Mouse (Mus musculus): ENCODE data around the gene Irgm1. TPM values are rescaled to one million over a fixed set of nuclear protein-coding genes. Genes with fewer than 3 reads are reported as not detected.

Gene Irgm1
- polyA plus RNA-seq, 1 experiment from 2014 or later, result 15.0 TPM

DNA sequence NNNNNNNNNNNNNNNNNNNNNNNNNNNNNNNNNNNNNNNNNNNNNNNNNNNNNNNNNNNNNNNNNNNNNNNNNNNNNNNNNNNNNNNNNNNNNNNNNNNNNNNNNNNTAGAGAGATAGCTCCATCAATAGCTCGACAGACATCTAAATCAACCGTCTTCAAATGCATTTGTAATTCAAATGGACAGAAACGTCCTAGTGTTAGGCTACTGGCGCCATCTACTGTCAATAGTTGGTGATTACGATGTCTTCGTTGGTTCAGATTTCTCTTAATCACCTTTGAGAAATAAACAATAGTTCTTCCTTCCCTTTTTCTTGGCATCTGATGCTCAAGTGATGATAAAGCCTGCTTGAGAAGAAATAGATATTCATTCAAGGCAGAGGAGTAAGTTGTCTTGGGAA is 12.5 kb downstream of the Irgm1 start:
- no peak overlapping the region for H3K4me2 ChIP-seq (replicated peaks; ENCODE audit: low read depth)

DNA sequence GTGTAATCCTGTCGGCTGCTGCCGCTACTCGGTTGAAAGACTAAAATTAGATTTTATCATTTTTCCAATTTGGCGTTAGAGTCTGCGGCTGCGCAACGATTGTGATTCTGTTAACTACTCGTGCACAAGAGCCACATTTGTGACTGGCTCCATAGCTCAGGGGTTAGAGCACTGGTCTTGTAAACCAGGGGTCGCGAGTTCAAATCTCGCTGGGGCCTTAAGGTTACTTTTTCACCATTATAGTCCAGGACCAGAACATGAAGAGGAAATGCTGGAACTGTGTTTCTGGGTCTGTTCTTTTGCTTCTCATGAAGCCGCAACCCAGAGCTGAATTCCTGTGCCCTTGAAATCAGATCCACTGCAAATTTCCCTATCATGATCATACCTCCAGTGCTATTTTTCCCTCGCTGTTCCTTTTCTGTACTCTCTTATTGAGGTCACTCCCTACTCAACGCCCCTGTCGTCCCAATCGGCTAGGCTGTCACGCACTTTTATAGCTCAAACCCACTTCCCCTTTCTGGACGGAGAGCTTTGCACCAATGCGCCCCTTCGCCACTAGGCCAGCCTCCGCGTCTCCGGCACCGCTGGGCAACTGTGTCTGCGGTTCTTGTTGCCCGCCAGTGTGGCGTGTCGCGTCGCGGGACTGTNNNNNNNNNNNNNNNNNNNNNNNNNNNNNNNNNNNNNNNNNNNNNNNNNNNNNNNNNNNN is 17.9 kb downstream of the Irgm1 start:
- H3K9me3 ChIP-seq (ENCODE audit: control insufficient read depth), result no peaks in the 10 kb centered on the region
- H3K36me3 ChIP-seq (ENCODE audit: control insufficient read depth, insufficient read depth), result no peaks in the 10 kb centered on the region
- no peaks in the 10 kb centered on the region for H3K4me1 ChIP-seq (replicated peaks; ENCODE audit: control insufficient read depth, insufficient read depth, low read length)
- no peak overlapping the region for H3K27ac ChIP-seq (ENCODE audit: low read depth, low read length)
- H3K4me3 ChIP-seq (ENCODE audit: low read depth, low read length), result peak overlapping the region; percentile 68
- H3K4me2 ChIP-seq (replicated peaks; ENCODE audit: low read depth), result peak overlapping the region; percentile 89
- WGBS, result 2% methylated on average over 31 of the region's 31 CpGs
- ATAC-seq, result peak; percentile 53
- no peaks in the 10 kb centered on the region for H3K27me3 ChIP-seq (replicated peaks; ENCODE audit: control insufficient read depth, insufficient read depth, low read length)
- peak overlapping the region; percentile 19; the same call in 1 of the 2 replicates for H3K9ac ChIP-seq (ENCODE audit: low read depth, low read length)
- peak; percentile 45; the same call in 1 of the 2 replicates for TF ChIP-seq CTCF (IDR thresholded peaks at IDR 0.05; ENCODE audit: low read depth)

More for the DNA sequence above, 12.5 kb downstream of the Irgm1 start:
- WGBS, result 0% methylated on average over 6 of the region's 6 CpGs
- H3K4me3 ChIP-seq (ENCODE audit: low read depth, low read length), result no peak overlapping the region
- no peak overlapping the region for H3K27ac ChIP-seq (ENCODE audit: low read depth, low read length)
- H3K9ac ChIP-seq (ENCODE audit: low read depth, low read length), result no peak overlapping the region
- no peak for ATAC-seq
- TF ChIP-seq CTCF (IDR thresholded peaks at IDR 0.05; ENCODE audit: low read depth), result peak; percentile 93
- H3K36me3 ChIP-seq (ENCODE audit: control insufficient read depth, insufficient read depth), result 0 out of 2 replicates have a peak, but pooled peaks cover 2% of the 10 kb centered on the region
- no peaks in the 10 kb centered on the region for H3K9me3 ChIP-seq (ENCODE audit: control insufficient read depth)
- H3K4me1 ChIP-seq (replicated peaks; ENCODE audit: control insufficient read depth, insufficient read depth, low read length), result no peaks in the 10 kb centered on the region
- peaks cover 10% of the 10 kb centered on the region; the same call in 1 of the 2 replicates for H3K27me3 ChIP-seq (replicated peaks; ENCODE audit: control insufficient read depth, insufficient read depth, low read length)

DNA sequence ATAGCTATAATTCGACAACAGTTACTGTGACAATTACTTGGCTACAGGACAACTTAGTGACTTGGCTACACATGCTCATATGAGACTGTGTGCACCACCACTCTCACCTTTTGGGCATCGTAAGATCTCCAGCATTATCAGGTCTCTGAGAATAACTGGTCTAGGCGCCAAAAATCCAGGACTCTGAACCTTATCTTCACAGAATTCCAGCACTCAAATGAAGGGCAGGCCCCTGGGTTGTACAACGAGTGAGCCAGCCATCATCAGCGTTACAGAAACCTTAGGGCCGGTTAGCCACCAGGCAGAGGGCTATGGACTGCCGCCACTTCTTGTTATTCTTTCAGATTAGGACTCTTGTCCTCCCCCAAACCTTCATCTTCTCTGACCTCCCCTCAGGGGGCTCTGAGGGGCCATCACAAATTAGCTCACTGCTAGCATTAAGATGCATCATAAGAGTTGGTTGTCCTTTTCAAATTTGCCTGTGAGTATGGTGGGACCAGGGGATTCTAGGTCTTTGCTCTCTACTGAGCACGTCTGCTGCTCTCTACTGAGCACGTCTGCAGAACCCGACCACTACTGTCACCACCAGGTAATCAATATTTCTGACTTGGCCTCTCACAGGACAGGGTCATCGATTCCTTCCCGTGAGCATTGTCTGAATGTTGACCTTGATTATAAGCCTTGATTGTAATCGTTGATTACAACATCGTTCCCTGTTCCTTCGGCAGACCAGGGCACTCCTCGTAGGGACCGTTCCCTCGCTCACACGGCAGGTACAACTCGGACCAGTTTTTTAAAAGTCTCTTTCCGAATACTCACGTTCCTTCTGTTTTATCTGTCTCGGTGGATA is 18.6 kb downstream of the Irgm1 start:
- no peak for ATAC-seq
- Histone ChIP-seq H3K4me1 (replicated peaks; ENCODE audit: control insufficient read depth, insufficient read depth, low read length) (no peaks in the 10 kb centered on the region), H3K4me3 (ENCODE audit: low read depth, low read length) (peak overlapping the region; percentile 68), H3K9me3 (ENCODE audit: control insufficient read depth) (no peaks in the 10 kb centered on the region), H3K9ac (ENCODE audit: low read depth, low read length) (no peak overlapping the region), H3K27ac (ENCODE audit: low read depth, low read length) (no peak overlapping the region), H3K36me3 (ENCODE audit: control insufficient read depth, insufficient read depth) (no peaks in the 10 kb centered on the region), H3K4me2 (replicated peaks; ENCODE audit: low read depth) (peak overlapping the region; percentile 89), H3K27me3 (replicated peaks; ENCODE audit: control insufficient read depth, insufficient read depth, low read length) (no peaks in the 10 kb centered on the region)
- no peak for TF ChIP-seq CTCF (IDR thresholded peaks at IDR 0.05; ENCODE audit: low read depth)
- 9% methylated on average over 23 of the region's 23 CpGs for whole genome bisulfite sequencing

GRCm38 (mm10) chr11:48852190-48852589 is 19.3 kb downstream of the Irgm1 start:
- 71% methylated on average over 4 of the region's 4 CpGs for WGBS
- H3K9ac ChIP-seq (ENCODE audit: low read depth, low read length), result no peak overlapping the region

DNA sequence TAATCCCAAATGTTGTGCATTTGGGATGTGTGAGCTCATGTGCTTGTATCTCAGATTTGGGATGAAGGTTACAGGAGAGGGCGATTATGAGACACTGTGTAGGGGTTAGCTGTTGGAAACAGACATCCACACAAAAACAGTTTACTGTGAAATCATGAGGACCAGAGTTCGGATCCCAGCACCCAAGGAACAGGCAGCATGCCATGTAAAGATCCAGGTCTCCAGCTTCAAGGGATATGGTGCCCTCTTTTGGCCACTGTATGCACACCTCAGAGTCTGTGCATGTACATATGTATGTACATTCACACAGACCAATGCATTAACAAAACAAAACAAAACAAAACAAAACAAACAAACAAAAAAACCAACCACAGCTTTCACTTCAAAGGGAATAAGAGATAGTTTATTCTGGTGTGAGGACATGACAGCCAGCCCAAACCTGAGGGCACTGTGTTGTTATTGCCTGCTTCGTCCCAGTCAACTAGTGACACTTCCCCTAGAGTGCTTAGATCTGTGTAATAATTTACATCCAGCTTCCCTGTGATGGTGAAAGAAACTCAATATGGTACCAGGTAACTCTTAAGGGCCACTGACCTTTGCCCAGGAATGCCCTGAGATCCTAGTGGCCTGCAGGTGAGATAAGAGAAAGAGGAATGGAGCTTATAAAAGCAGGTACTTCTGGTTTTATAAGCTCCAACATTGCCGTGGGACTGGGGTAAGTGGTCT is 20.1 kb downstream of the Irgm1 start:
- TF ChIP-seq CTCF (IDR thresholded peaks at IDR 0.05; ENCODE audit: low read depth), result peak; percentile 65
- Histone ChIP-seq H3K9ac (ENCODE audit: low read depth, low read length) (no peak overlapping the region), H3K27me3 (replicated peaks; ENCODE audit: control insufficient read depth, insufficient read depth, low read length) (no peaks in the 10 kb centered on the region), H3K4me3 (ENCODE audit: low read depth, low read length) (no peak overlapping the region), H3K9me3 (ENCODE audit: control insufficient read depth) (no peaks in the 10 kb centered on the region), H3K4me2 (replicated peaks; ENCODE audit: low read depth) (no peak overlapping the region), H3K4me1 (replicated peaks; ENCODE audit: control insufficient read depth, insufficient read depth, low read length) (no peaks in the 10 kb centered on the region), H3K27ac (ENCODE audit: low read depth, low read length) (no peak overlapping the region), H3K36me3 (ENCODE audit: control insufficient read depth, insufficient read depth) (no peaks in the 10 kb centered on the region)
- ATAC-seq, result peak; percentile 9; the same call in 1 of the 2 replicates
- 61% methylated on average over 4 of the region's 4 CpGs for WGBS

More at GRCm38 (mm10) chr11:48852190-48852589, 19.3 kb downstream of the Irgm1 start:
- Histone ChIP-seq H3K4me1 (replicated peaks; ENCODE audit: control insufficient read depth, insufficient read depth, low read length) (no peaks in the 10 kb centered on the region), H3K4me2 (replicated peaks; ENCODE audit: low read depth) (no peak overlapping the region), H3K27me3 (replicated peaks; ENCODE audit: control insufficient read depth, insufficient read depth, low read length) (no peaks in the 10 kb centered on the region), H3K27ac (ENCODE audit: low read depth, low read length) (no peak overlapping the region), H3K4me3 (ENCODE audit: low read depth, low read length) (no peak overlapping the region), H3K36me3 (ENCODE audit: control insufficient read depth, insufficient read depth) (no peaks in the 10 kb centered on the region), H3K9me3 (ENCODE audit: control insufficient read depth) (no peaks in the 10 kb centered on the region)
- TF ChIP-seq CTCF (IDR thresholded peaks at IDR 0.05; ENCODE audit: low read depth), result no peak
- no peak for ATAC-seq

DNA sequence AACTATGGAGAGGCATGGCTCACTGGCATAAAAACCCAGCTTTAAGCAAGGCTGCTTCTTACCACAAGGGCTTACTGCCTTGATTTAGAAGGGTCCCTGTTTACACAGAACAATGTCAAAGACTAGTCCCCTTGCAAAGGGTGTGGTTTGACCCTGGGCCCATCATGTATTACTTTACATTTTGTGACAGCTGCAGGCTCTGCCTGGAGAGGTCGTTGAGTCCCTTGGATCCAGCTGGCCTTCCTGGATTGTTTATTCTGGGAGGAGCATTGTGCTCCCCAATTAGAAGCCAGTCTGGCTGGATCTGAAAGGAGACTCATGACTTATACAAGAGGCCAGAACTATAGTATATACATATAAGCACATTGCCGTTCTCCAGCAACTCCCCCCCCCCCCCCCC is 21.2 kb downstream of the Irgm1 start:
- no peak overlapping the region for H3K4me2 ChIP-seq (replicated peaks; ENCODE audit: low read depth)
- H3K27ac ChIP-seq (ENCODE audit: low read depth, low read length), result no peak overlapping the region
- ATAC-seq, result no peak
- H3K9me3 ChIP-seq (ENCODE audit: control insufficient read depth), result no peaks in the 10 kb centered on the region
- no peak overlapping the region for H3K9ac ChIP-seq (ENCODE audit: low read depth, low read length)
- no peaks in the 10 kb centered on the region for H3K27me3 ChIP-seq (replicated peaks; ENCODE audit: control insufficient read depth, insufficient read depth, low read length)
- H3K4me3 ChIP-seq (ENCODE audit: low read depth, low read length), result no peak overlapping the region
- WGBS, result 28% methylated on average over 2 of the region's 2 CpGs
- H3K4me1 ChIP-seq (replicated peaks; ENCODE audit: control insufficient read depth, insufficient read depth, low read length), result no peaks in the 10 kb centered on the region
- TF ChIP-seq CTCF (IDR thresholded peaks at IDR 0.05; ENCODE audit: low read depth), result no peak
- H3K36me3 ChIP-seq (ENCODE audit: control insufficient read depth, insufficient read depth), result no peaks in the 10 kb centered on the region
